23 mouse cellular contexts compared by ENCODE assay signal in the genomic region with DNA sequence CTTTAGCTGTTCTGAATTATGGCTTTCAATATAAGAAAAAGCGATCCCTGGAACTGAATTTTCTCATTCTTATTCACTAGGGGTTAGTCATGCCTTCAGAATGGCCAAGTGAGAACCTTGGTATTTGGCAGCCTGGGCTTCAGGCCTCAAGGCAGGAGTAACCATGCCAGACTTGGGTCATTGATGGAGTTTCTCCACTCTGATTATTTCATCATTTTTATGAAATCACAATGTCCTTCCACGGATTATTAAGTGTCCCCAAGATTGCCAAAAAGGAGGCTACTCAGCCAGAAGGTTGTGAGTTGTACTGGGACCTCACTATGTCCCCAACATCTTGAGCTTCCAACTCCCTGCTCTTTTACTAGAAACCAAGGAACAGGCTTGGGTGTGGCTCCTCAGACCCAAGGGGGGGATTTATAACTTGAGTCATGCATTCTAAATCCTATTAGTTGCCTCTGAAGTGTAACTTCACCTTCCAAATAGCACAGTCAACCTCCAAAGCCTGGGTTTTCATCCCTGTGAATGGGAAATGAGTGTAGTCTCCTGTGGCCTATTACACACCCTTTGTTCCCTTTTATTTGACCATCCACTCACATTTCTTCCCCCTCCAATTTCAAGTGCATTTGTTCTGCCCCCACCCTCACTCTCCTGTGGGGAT. TPM values are rescaled to one million over a fixed set of nuclear protein-coding genes. Genes with fewer than 3 reads are reported as not detected.
DNase-seq lines count a peak whose midpoint lies in the region; ATAC-seq lines count a peak whose summit lies in the region.
"Had no signal": no experiment of that assay in that cellular context is flagged by ENCODE, and none has a peak within 500 bp of the region (broad histone marks: within the 10 kb centered on the region; RNA-seq: fewer than 3 reads in every experiment).

No protein-coding gene starts in this region.

- intact Hi-C loops in gastrocnemius, postnatal 14 days (cut with DNase I; ENCODE audit: low total_unique reads): no loop called here
- intact Hi-C loops in heart, postnatal 25 days (cut with DNase I): no loop called here
- intact Hi-C loops in heart, postnatal 36 days (cut with DNase I): no loop called here

- ATAC-seq in forebrain, embryonic 16.5 days: no peak
- ATAC-seq: forebrain, embryonic 14.5 days had no signal

- no peaks in the 10 kb centered on the region for H3K4me1 ChIP-seq in forebrain, embryonic 16.5 days (replicated peaks; ENCODE audit: control insufficient read depth, insufficient read depth, low read length)
- H3K4me1 ChIP-seq: neural tube, embryonic 15.5 days had no signal

- 81% methylated on average over 2 of the region's 2 CpGs for WGBS in forebrain, embryonic 16.5 days

- H3K4me3 ChIP-seq in forebrain, embryonic 16.5 days (replicated peaks; ENCODE audit: low read length): no peak overlapping the region
- H3K4me3 ChIP-seq: embryonic facial prominence, embryonic 10.5 days; layer of hippocampus, adult 2 months; myocyte; neural tube, embryonic 15.5 days had no signal

- H3K4me2 ChIP-seq in forebrain, embryonic 16.5 days (ENCODE audit: low read length): no peak overlapping the region
- H3K4me2 ChIP-seq: liver, embryonic 11.5 days; neural tube, embryonic 15.5 days had no signal

- H3K9ac ChIP-seq in forebrain, embryonic 16.5 days (replicated peaks; ENCODE audit: low read depth, low read length): no peak overlapping the region
- H3K9ac ChIP-seq: neural tube, embryonic 15.5 days had no signal

- H3K9me3 ChIP-seq in forebrain, embryonic 16.5 days (ENCODE audit: control insufficient read depth, low read length): no peaks in the 10 kb centered on the region
- H3K9me3 ChIP-seq: neural tube, embryonic 15.5 days had no signal

- H3K27me3 ChIP-seq in forebrain, embryonic 16.5 days (replicated peaks; ENCODE audit: control insufficient read depth, insufficient read depth, low read length): no peaks in the 10 kb centered on the region
- H3K27me3 ChIP-seq: neural tube, embryonic 15.5 days had no signal

- peak; percentile 62 for DNase-seq in gastrocnemius, adult 18-20 months (ENCODE audit: low spot score)
- DNase-seq in gastrocnemius, postnatal 14 days: no peak
- peak; percentile 19 for DNase-seq in heart, postnatal 25 days (ENCODE audit: low spot score)
- DNase-seq in heart, postnatal 36 days: no peak
- DNase-seq in fibroblast of lung, adult 2 months (ENCODE audit: low read depth): peak; percentile 73
- no peak for DNase-seq in B cell, adult 2 months
- DNase-seq: cerebellum, adult 8-10 months; kidney, adult 11 months; kidney, postnatal 10 days; lung, adult 18-20 months; lung, postnatal 14 days; midbrain, embryonic 14.5 days; right cerebral cortex, postnatal 14 days; thymus, postnatal 4 days had no signal

- no peak overlapping the region for H3K27ac ChIP-seq in forebrain, embryonic 16.5 days (ENCODE audit: low read length)
- H3K27ac ChIP-seq: layer of hippocampus, adult 2 months; neural tube, embryonic 15.5 days had no signal

- H3K36me3 ChIP-seq in forebrain, embryonic 16.5 days (ENCODE audit: control insufficient read depth, insufficient read depth): no peaks in the 10 kb centered on the region
- H3K36me3 ChIP-seq: embryonic facial prominence, embryonic 10.5 days; neural tube, embryonic 15.5 days had no signal

RNA-seq across cellular contexts. Expression of a gene that starts 16.0 kb away (rescaled TPM):
- under 1 TPM; 0.71 to 0.93 TPM for total RNA-seq in gastrocnemius, adult 18-20 months (2021)
- total RNA-seq in gastrocnemius, postnatal 14 days (2021): under 1 TPM; 0.62 to 0.78 TPM
- 1 to 10 TPM; 4.8 to 5.6 TPM for total RNA-seq in heart, postnatal 25 days (2021)
- total RNA-seq in heart, postnatal 36 days (2021): 1 to 10 TPM; 4.3 to 5.6 TPM
- polyA plus RNA-seq in forebrain, embryonic 16.5 days (2015; fragmentation: Nextera tagmentation; extraction: Ambion mirVana): 2.5 and 3.1 TPM in 2 replicates
- total RNA-seq: common myeloid progenitor, adult 5-6 weeks; megakaryocyte, adult 5-6 weeks had no signal

Comparison
In these comparisons a context has a peak if more than half of its experiments do, and no peak if none do; other contexts are left out.
1. DNase-seq: peak in gastrocnemius, adult 18-20 months (single experiment), heart, postnatal 25 days (single experiment) and fibroblast of lung, adult 2 months (single experiment); none in gastrocnemius, postnatal 14 days (single experiment), heart, postnatal 36 days (0 of 2) and B cell, adult 2 months (0 of 2).